Mouse (Mus musculus) heart, postnatal 0 days (tissue): ENCODE data around the gene Ppm1m. TPM values are rescaled to one million over a fixed set of nuclear protein-coding genes. Genes with fewer than 3 reads are reported as not detected.

Experiments
- ATAC-seq: fragments of 200-750 bp; cut with Nextera tagmentation; 2 replicates; pipeline ENCODE4 v1.8.0; 2017; ENCODE audit warnings: low read depth, moderate number of reproducible peaks, moderate library complexity; ENCODE audit not compliant: insufficient read depth
- DNase-seq: peaks from one replicate; pipeline ENCODE4 v3.0.0-alpha.2; 2016; ENCODE audit warnings: low spot score
- H3K27ac ChIP-seq: fragments of 300-500 bp; sonication (generic); 2 replicates; pipeline ENCODE4 v1.5.1; 2014; ENCODE audit warnings: low read depth, mild to moderate bottlenecking
- H3K27me3 ChIP-seq: fragments of 300-500 bp; sonication (generic); 2 replicates; pipeline ENCODE4 v1.6.1; 2014; ENCODE audit warnings: low read length, mixed read lengths; ENCODE audit not compliant: control insufficient read depth, insufficient read depth
- H3K36me3 ChIP-seq: fragments of 300-500 bp; sonication (generic); replicated peaks from 2 replicates; pipeline ENCODE4 v1.6.1; 2014; ENCODE audit warnings: low read length, mixed read lengths; ENCODE audit not compliant: control insufficient read depth, insufficient read depth
- H3K4me1 ChIP-seq: fragments of 300-500 bp; sonication (generic); 2 replicates; pipeline ENCODE4 v1.6.1; 2014; ENCODE audit warnings: antibody characterized with exemption; ENCODE audit not compliant: control insufficient read depth, insufficient read depth
- H3K4me2 ChIP-seq: fragments of 300-500 bp; sonication (generic); 2 replicates; pipeline ENCODE4 v1.6.1; 2014; ENCODE audit warnings: low read depth, mild to moderate bottlenecking, low read length, moderate library complexity
- H3K4me3 ChIP-seq: fragments of 300-500 bp; sonication (generic); 2 replicates; pipeline ENCODE4 v1.5.1; 2014; ENCODE audit warnings: low read depth, low read length
- H3K9ac ChIP-seq: fragments of 300-500 bp; sonication (generic); replicated peaks from 2 replicates; pipeline ENCODE4 v1.6.1; 2014; ENCODE audit warnings: low read depth, low read length, mixed read lengths
- H3K9me3 ChIP-seq: fragments of 300-500 bp; sonication (generic); replicated peaks from 2 replicates; pipeline ENCODE4 v1.6.1; 2016; ENCODE audit warnings: low read length; ENCODE audit not compliant: control insufficient read depth
- CTCF ChIP-seq: IDR thresholded peaks from 2 replicates; pipeline ENCODE4 v1.5.1; 2016; ENCODE audit warnings: antibody characterized with exemption, control low read depth, low read depth
- EP300 ChIP-seq: IDR thresholded peaks from 2 replicates; pipeline ENCODE4 v1.6.1; 2016; ENCODE audit warnings: antibody characterized with exemption, low read depth
- WGBS: fragments of 180-500 bp; shearing (Covaris S2); extraction: QIAGEN DNeasy Blood & Tissue Kit; methylation state at CpG from one replicate; pipeline ENCODE4 v1.1.7; 2014; 5-methylcytosine and 5-hydroxymethylcytosine counted together
- polyA plus RNA-seq: library from polyadenylated mRNA; unstranded; fragments of >200 nt; fragmentation: Nextera tagmentation; extraction: Ambion mirVana; gene quantifications from 2 replicates; pipeline ENCODE4 v1.2.1, GENCODE M21; 2015
- total RNA-seq: library from RNA; depleted of rRNA; stranded (reverse); fragments of >200 nt; gene quantifications from 2 replicates; pipeline ENCODE4 v1.2.3, GENCODE M21; 2014; ENCODE audit warnings: low replicate concordance

Gene Ppm1m
- total and polyA plus RNA-seq, 2 experiments from 2014 or later: 13.1 to 22.8 TPM

GRCm38 (mm10) chr9:106231816-106232215, 32.3 kb upstream of the Ppm1m start:
- WGBS: 71% methylated on average over 4 of the region's 4 CpGs
- Histone ChIP-seq H3K27me3 (no peaks in the 10 kb centered on the region), H3K4me1 (0 out of 2 replicates have a peak, but pooled peaks cover 3% of the 10 kb centered on the region), H3K27ac (no peak overlapping the region), H3K9ac (no peak overlapping the region), H3K9me3 (no peaks in the 10 kb centered on the region), H3K4me2 (no peak overlapping the region), H3K36me3 (peaks cover 45% of the 10 kb centered on the region), H3K4me3 (no peak overlapping the region)
- TF ChIP-seq EP300 (no peak), CTCF (no peak)
- ATAC-seq: no peak
- DNase-seq: no peak

- Histone ChIP-seq H3K4me1 (peaks cover 8% of the 10 kb centered on the region; the same call in 1 of the 2 replicates), H3K36me3 (peaks cover 39% of the 10 kb centered on the region), H3K4me3 (no peak overlapping the region), H3K9me3 (no peaks in the 10 kb centered on the region), H3K27me3 (no peaks in the 10 kb centered on the region), H3K27ac (no peak overlapping the region), H3K4me2 (no peak overlapping the region), H3K9ac (no peak overlapping the region)
- no peak for DNase-seq
- 59% methylated on average over 7 of the region's 7 CpGs for WGBS
- ATAC-seq: no peak
- TF ChIP-seq CTCF (no peak), EP300 (no peak)
These were observed 31.7 kb upstream of the Ppm1m start for GRCm38 (mm10) chr9:106231220-106231619.

- WGBS: 40% methylated on average over 3 of the region's 3 CpGs
- H3K27ac ChIP-seq: no peak overlapping the region
- ATAC-seq: no peak
These were observed 31.2 kb upstream of the Ppm1m start for GRCm38 (mm10) chr9:106230734-106231106.

GRCm38 (mm10) chr9:106230051-106230733, 30.6 kb upstream of the Ppm1m start:
- no peak overlapping the region for H3K9ac ChIP-seq
- H3K9me3 ChIP-seq: no peaks in the 10 kb centered on the region
- TF ChIP-seq CTCF (no peak), EP300 (no peak)
- H3K36me3 ChIP-seq: peaks cover 30% of the 10 kb centered on the region
- H3K4me3 ChIP-seq: no peak overlapping the region
- WGBS: 77% methylated on average over 9 of the region's 9 CpGs
- no peak for ATAC-seq
- H3K4me2 ChIP-seq: no peak overlapping the region
- DNase-seq: no peak
- H3K4me1 ChIP-seq: peaks cover 14% of the 10 kb centered on the region; the same call in 1 of the 2 replicates
- H3K27ac ChIP-seq: no peak overlapping the region
- peaks cover 7% of the 10 kb centered on the region for H3K27me3 ChIP-seq

More at GRCm38 (mm10) chr9:106230734-106231106, 31.2 kb upstream of the Ppm1m start:
- Histone ChIP-seq H3K9ac (no peak overlapping the region), H3K27me3 (peaks cover 2% of the 10 kb centered on the region; the same call in 1 of the 2 replicates), H3K9me3 (no peaks in the 10 kb centered on the region), H3K36me3 (peaks cover 34% of the 10 kb centered on the region), H3K4me3 (no peak overlapping the region), H3K4me2 (no peak overlapping the region), H3K4me1 (peaks cover 13% of the 10 kb centered on the region; the same call in 1 of the 2 replicates)
- no peak for DNase-seq
- TF ChIP-seq CTCF: peak; percentile 14; the same call in 1 of the 2 replicates
- TF ChIP-seq EP300: no peak

GRCm38 (mm10) chr9:106227790-106228429, 28.4 kb upstream of the Ppm1m start:
- WGBS: 22% methylated on average over 8 of the region's 8 CpGs
- ATAC-seq (no peak), DNase-seq (no peak)
- H3K36me3 ChIP-seq: peaks cover 7% of the 10 kb centered on the region; the same call in 1 of the 2 replicates
- no peak overlapping the region for H3K9ac ChIP-seq
- TF ChIP-seq CTCF (no peak), EP300 (no peak)
- H3K9me3 ChIP-seq: no peaks in the 10 kb centered on the region
- no peak overlapping the region for H3K4me3 ChIP-seq
- H3K27ac ChIP-seq: peak overlapping the region; percentile 47
- H3K4me2 ChIP-seq: no peak overlapping the region
- H3K27me3 ChIP-seq: peaks cover 8% of the 10 kb centered on the region
- H3K4me1 ChIP-seq: peaks cover 11% of the 10 kb centered on the region; the same call in 1 of the 2 replicates
